Mouse (Mus musculus) adrenal gland, postnatal 0 days (tissue): Measurements from ENCODE around the gene Dcpp1. TPM values are rescaled to one million over a fixed set of nuclear protein-coding genes. Genes with fewer than 3 reads are reported as not detected.

ENCODE experiments used
- polyA plus RNA-seq: library from polyadenylated mRNA; unstranded; fragments of >200 nt; fragmentation: Nextera tagmentation; extraction: Ambion mirVana; gene quantifications from 2 replicates; pipeline ENCODE4 v1.2.1, GENCODE M21; 2015

Gene Dcpp1
- not detected in 2 replicates for polyA plus RNA-seq

DNA sequence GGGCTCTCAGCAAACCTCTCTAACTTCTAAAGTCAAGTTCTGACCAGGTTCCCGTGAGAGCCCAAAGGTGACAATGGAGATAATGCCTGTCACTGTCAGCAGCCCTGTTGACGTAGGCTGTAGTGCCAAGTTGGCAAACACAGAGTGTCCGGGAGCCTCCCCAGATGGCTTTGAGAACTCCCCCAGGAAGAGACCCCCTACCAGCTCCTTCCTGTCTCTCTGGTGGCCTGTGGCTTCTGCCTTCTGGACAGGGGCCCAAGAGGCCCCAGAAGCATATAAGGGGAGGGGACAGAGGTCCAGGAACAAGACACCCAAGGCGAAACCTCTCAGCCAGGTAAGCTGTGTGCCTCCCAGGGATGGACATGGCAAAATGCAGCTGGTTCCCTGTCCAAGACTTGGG, at the start of gene Dcpp1, which contains the start of gene Dcpp2:
Gene Dcpp1 (plus strand): TSS at position 301 of the 400 bp plus-strand sequence.
Gene Dcpp2 (plus strand): TSS at position 305 of the 400 bp plus-strand sequence.

DNA sequence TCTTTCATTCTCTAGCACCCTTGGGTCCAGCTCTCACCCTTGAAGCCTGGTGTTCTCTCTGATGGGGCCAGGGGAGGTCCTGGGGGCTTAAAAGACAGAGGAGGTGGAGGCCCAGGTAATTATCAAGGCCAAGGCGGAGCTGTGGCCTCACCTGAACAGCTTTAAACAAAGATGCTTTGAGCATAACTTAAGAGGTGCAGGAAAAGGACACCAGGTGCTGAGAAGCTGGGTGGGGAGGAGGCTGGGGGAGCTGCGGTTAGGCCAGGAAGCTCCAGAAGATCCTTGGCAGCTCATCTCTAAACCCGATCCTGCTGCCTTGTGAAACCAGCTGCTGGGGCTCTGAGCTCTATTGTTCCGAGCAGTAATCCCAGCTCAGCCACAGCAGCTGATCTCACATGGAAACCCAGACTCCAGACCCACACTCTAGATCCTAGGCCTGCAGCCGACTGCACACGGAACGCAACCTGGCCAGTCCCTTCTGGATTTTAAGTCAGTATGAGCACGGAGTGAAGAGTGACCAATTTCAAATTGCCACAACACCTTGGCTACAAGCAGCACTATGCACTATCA, 44.6 kb upstream of the Dcpp1 start, which contains the start of gene Prss33:
Gene Prss33 (minus strand): TSS at position 51 of the 570 bp plus-strand sequence.

DNA sequence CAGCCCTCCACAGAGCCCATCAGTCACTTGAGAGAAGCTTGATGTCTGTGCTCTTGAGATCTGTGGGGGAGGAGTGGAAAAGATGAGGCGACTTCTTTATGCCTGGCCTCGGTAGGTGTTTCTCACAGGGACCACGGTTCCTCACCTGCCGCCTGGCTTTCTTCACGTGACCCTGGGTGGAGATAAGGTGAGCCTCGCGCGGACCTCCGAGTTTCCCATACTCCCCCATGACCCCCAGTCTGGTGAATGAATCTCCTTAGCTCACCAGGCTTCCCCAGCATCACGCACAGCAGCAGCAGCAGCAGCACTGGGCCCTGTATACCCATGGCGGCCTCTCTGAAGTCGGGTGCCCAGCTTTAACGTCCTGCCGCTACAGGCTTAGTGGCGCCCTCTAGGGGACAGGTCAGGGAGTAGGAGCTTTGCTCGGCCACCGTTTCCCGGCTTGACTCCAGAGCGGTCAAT, 36.8 kb upstream of the Dcpp1 start, which contains the start of the genes Prss32 and Prss41:
Gene Prss32 (plus strand): TSS at position 44 of the 462 bp plus-strand sequence.
Gene Prss41 (minus strand): TSS at position 361 of the 462 bp plus-strand sequence.

DNA sequence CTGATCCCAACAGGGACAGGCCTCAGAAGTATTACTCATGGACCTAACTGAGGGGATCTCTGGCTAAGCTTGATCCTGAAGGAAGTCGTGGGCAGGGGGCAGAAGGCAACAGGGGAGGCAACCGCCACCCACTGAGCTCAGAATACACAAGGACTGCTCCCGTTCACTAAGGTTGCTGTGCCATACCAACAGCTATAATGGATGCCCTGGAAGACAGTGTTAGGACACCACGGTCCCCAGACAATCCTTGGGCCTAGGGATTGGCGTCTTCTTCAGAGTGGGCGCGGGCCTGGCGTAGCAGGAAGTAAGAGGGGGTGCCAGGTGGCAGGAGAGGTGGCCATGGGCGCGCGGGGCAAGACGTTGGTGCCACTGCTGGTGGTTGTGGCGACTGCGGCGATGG, 12.9 kb upstream of the Dcpp1 start, which contains the start of gene Prss21:
Gene Prss21 (plus strand): TSS at position 301 of the 400 bp plus-strand sequence.

DNA sequence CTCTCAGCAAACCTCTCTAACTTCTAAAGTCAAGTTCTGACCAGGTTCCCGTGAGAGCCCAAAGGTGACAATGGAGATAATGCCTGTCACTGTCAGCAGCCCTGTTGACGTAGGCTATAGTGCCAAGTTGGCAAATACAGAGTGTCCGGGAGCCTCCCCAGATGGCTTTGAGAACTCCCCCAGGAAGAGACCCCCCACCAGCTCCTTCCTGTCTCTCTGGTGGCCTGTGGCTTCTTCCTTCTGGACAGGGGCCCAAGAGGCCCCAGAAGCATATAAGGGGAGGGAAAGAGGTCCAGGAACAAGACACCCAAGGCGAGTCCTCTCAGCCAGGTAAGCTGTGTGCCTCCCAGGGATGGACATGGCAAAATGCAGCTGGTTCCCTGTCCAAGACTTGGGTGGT, 36.5 kb downstream of the Dcpp1 start, which contains the start of gene Dcpp3:
Gene Dcpp3 (plus strand): TSS at position 301 of the 400 bp plus-strand sequence.

Other genes starting within 250 kb of the Dcpp1 start
- gene Mmp25, start 235.6 kb upstream of the Dcpp1 start, polyA plus RNA-seq = 0.25 and 0.30 TPM in 2 replicates
- 0.30 TPM in 1 of 2 replicates, not detected in the other for gene Bicdl2, start 220.4 kb upstream of the Dcpp1 start, polyA plus RNA-seq
- 122 and 166 TPM in 2 replicates for gene Hcfc1r1, start 207.3 kb upstream of the Dcpp1 start, polyA plus RNA-seq
- gene Thoc6, start 207.0 kb upstream of the Dcpp1 start, polyA plus RNA-seq = 19.0 and 25.0 TPM in 2 replicates
- 61.5 and 84.3 TPM in 2 replicates for gene Tnfrsf12a, start 203.4 kb upstream of the Dcpp1 start, polyA plus RNA-seq
- gene Cldn6, start 201.6 kb upstream of the Dcpp1 start, polyA plus RNA-seq = 0.36 and 3.4 TPM in 2 replicates
- gene Cldn9, start 196.8 kb upstream of the Dcpp1 start, polyA plus RNA-seq = 1.0 and 3.0 TPM in 2 replicates
- gene 1520401A03Rik, start 158.1 kb upstream of the Dcpp1 start, polyA plus RNA-seq = 1.2 and 3.5 TPM in 2 replicates
- 12.8 and 16.6 TPM in 2 replicates for gene Pkmyt1, start 154.5 kb upstream of the Dcpp1 start, polyA plus RNA-seq
- gene Paqr4, start 140.0 kb upstream of the Dcpp1 start, polyA plus RNA-seq = 17.0 and 21.6 TPM in 2 replicates
- 0.19 and 0.54 TPM in 2 replicates for gene Kremen2, start 135.0 kb upstream of the Dcpp1 start, polyA plus RNA-seq
- gene Flywch1, start 109.3 kb upstream of the Dcpp1 start, polyA plus RNA-seq = 51.5 and 54.6 TPM in 2 replicates
- 28.8 and 51.4 TPM in 2 replicates for gene Flywch2, start 94.8 kb upstream of the Dcpp1 start, polyA plus RNA-seq
- 291 and 447 TPM in 2 replicates for gene Srrm2, start 90.3 kb upstream of the Dcpp1 start, polyA plus RNA-seq
- gene Elob, start 51.7 kb upstream of the Dcpp1 start, polyA plus RNA-seq = 1,156 and 1,274 TPM in 2 replicates
- gene Prss33, start 44.8 kb upstream of the Dcpp1 start, polyA plus RNA-seq = not detected in 2 replicates
- not detected in 2 replicates for gene Prss32, start 37.0 kb upstream of the Dcpp1 start, polyA plus RNA-seq
- 0.52 and 0.57 TPM in 2 replicates for gene Prss41, start 36.7 kb upstream of the Dcpp1 start, polyA plus RNA-seq
- not detected in 2 replicates for gene Prss21, start 12.8 kb upstream of the Dcpp1 start, polyA plus RNA-seq
- gene Dcpp2, start within 50 bp of the Dcpp1 start, polyA plus RNA-seq = not detected in 2 replicates
- gene Dcpp3, start 36.6 kb downstream of the Dcpp1 start, polyA plus RNA-seq = not detected in 2 replicates
- not detected in 2 replicates for gene Sbp, start 60.8 kb downstream of the Dcpp1 start, polyA plus RNA-seq
- gene Sbpl, start 74.4 kb downstream of the Dcpp1 start, polyA plus RNA-seq = not detected in 2 replicates
- gene Prss30, start 99.7 kb downstream of the Dcpp1 start, polyA plus RNA-seq = 0.14 TPM in 1 of 2 replicates, not detected in the other
- gene Prss22, start 117.2 kb downstream of the Dcpp1 start, polyA plus RNA-seq = not detected in 2 replicates
- gene Prss27, start 157.3 kb downstream of the Dcpp1 start, polyA plus RNA-seq = 0.18 and 0.22 TPM in 2 replicates
- gene Kctd5, start 192.6 kb downstream of the Dcpp1 start, polyA plus RNA-seq = 32.3 and 32.9 TPM in 2 replicates